Mouse (Mus musculus) heart, adult 11 months (tissue): ENCODE measurements around the gene E430018J23Rik.
A peak's percentile ranks its signal among the peaks of the same experiment; 100 is the strongest.

Experiments used
- DNase-seq: peaks from one replicate; pipeline ENCODE4 v3.0.0; 2022

The E430018J23Rik gene

DNA sequence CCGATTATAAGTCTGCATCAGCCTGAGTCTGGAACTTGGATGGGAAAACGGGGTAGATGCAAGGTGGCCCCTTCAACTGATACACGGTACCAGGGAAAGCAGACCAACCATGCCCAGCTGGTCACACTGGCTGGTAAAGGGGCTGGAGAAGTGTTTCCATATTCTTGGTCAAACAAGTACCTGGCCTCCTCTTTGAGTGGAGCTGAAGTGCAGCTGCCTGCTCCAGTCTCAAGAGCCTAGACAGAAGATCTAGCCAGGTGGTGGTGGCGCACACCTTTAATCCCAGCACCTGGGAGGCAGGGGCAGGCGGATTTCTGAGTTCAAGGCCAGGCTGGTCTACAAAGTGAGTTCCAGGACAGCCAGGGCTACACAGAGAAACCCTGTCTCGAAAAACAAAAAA is 51.6 kb downstream of the E430018J23Rik start:
- DNase-seq = peak; percentile 77

DNA sequence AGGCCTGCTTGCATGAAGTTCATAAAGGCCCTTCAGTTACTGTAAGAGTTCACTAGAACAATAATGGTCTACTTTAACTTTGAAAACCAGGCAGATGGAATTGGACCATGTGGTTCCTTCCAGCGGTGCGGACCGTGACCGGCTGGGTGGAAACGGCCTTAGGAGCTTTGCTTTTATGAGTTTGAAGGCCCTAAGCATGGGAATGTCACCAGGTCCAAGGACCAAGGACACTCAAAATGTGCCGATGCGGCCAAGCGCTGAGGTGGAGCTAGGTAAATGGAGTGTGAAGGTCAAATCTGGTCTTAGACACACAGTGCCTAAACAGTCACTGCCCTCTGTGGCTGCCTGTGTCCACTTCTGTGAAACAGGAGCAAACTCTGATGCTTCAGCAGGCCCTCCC is 52.1 kb downstream of the E430018J23Rik start:
- peak; percentile 81 for DNase-seq
